Mouse (Mus musculus) CH12.LX (cell line): ENCODE results near the gene Lsm10. TPM values are rescaled to one million over a fixed set of nuclear protein-coding genes. Genes with fewer than 3 reads are reported as not detected.

Experiments
- DNase-seq: peaks from one replicate; pipeline ENCODE4 v3.0.0-alpha.2; 2013; ENCODE audit errors: extremely low read depth
- H3K27ac ChIP-seq: 2 replicates; pipeline ENCODE4 v1.5.1; 2012; ENCODE audit warnings: low read depth, mild to moderate bottlenecking, control low read depth, moderate library complexity; ENCODE audit not compliant: insufficient read depth
- H3K27me3 ChIP-seq: replicated peaks from 2 replicates; pipeline ENCODE3; 2012; ENCODE audit warnings: inconsistent platforms
- H3K36me3 ChIP-seq, 2 experiments: replicated peaks in 1 of 2; 2 replicates each; pipeline versions ENCODE3 to v1.6.1; 2012; ENCODE audit warnings: inconsistent platforms in 1 of 2, low read length in 1 of 2, mild to moderate bottlenecking in 1 of 2, mixed read lengths in 1 of 2, moderate library complexity in 1 of 2; ENCODE audit not compliant: control insufficient read depth in 1 of 2, insufficient read depth in 1 of 2
- H3K4me1 ChIP-seq, 2 experiments: 2 replicates each; pipeline ENCODE4 v1.6.1; 2012; ENCODE audit warnings: inconsistent platforms in 1 of 2, moderate library complexity in 1 of 2; ENCODE audit not compliant: insufficient read depth in 2 of 2, control insufficient read depth in 1 of 2
- H3K4me2 ChIP-seq: 2 replicates; pipeline ENCODE4 v1.6.1; 2012; ENCODE audit warnings: low read depth, mild to moderate bottlenecking, control low read depth; ENCODE audit not compliant: poor library complexity, insufficient read depth, severe bottlenecking
- H3K4me3 ChIP-seq, 3 experiments: fragments of 150-350 bp in 1 of 3; sonication (generic) in 1 of 3; replicated peaks in 1 of 3; 2 replicates each; pipeline versions ENCODE3 to v1.5.1; 2011 to 2012; ENCODE audit warnings: low read depth in 2 of 3, low read length in 2 of 3, mild to moderate bottlenecking in 2 of 3, moderate library complexity in 2 of 3, control low read depth in 1 of 3, improper control_type of control experiment in 1 of 3, inconsistent platforms in 1 of 3, mixed read lengths in 1 of 3; ENCODE audit not compliant: poor library complexity in 1 of 3
- H3K79me2 ChIP-seq: replicated peaks from 2 replicates; pipeline ENCODE4 v1.6.1; 2012; ENCODE audit warnings: mild to moderate bottlenecking, moderate library complexity; ENCODE audit not compliant: control insufficient read depth, poor library complexity, insufficient read depth, severe bottlenecking; ENCODE audit errors: extremely low read depth
- H3K9ac ChIP-seq: 2 replicates; pipeline ENCODE4 v1.6.1; 2012; ENCODE audit warnings: low read depth, mild to moderate bottlenecking, control low read depth, moderate library complexity; ENCODE audit not compliant: insufficient read depth
- H3K9me3 ChIP-seq: replicated peaks from 2 replicates; pipeline ENCODE3; 2012; ENCODE audit warnings: low read length, inconsistent platforms, mixed read lengths
- BHLHE40 ChIP-seq: IDR thresholded peaks from 2 replicates; pipeline ENCODE4 v1.6.1; 2011; ENCODE audit warnings: mild to moderate bottlenecking, low read depth, low read length, improper control_type of control experiment
- CHD2 ChIP-seq: IDR thresholded peaks from 2 replicates; pipeline ENCODE4 v1.6.1; 2011; ENCODE audit warnings: low read length, improper control_type of control experiment
- CTCF ChIP-seq, 2 experiments: IDR thresholded peaks in 1 of 2; conservative IDR thresholded peaks in 1 of 2; 2 replicates each; pipeline ENCODE4 v1.5.1; 2011 to 2012; ENCODE audit warnings: low read depth in 2 of 2, low read length in 2 of 2, improper control_type of control experiment in 1 of 2, inconsistent platforms in 1 of 2, mild to moderate bottlenecking in 1 of 2, moderate library complexity in 1 of 2
- E2F4 ChIP-seq: IDR thresholded peaks from 2 replicates; pipeline ENCODE4 v1.6.1; 2011; ENCODE audit warnings: low read depth, low read length, improper control_type of control experiment; ENCODE audit not compliant: insufficient replicate concordance
- EP300 ChIP-seq: IDR thresholded peaks from 2 replicates; pipeline ENCODE4 v1.6.1; 2011; ENCODE audit warnings: low read length, improper control_type of control experiment
- ETS1 ChIP-seq: conservative IDR thresholded peaks from 2 replicates; pipeline ENCODE4 v1.6.1; 2012; ENCODE audit warnings: low read depth, mild to moderate bottlenecking, inconsistent platforms, low read length, improper control_type of control experiment, moderate library complexity
- JUN ChIP-seq: IDR thresholded peaks from 2 replicates; pipeline ENCODE4 v1.6.1; 2011; ENCODE audit warnings: low read depth, mild to moderate bottlenecking, low read length, improper control_type of control experiment, moderate library complexity; ENCODE audit not compliant: insufficient read depth
- KAT2A ChIP-seq: IDR thresholded peaks from 2 replicates; pipeline ENCODE4 v1.6.1; 2012; ENCODE audit warnings: low read length, improper control_type of control experiment, inconsistent platforms; ENCODE audit not compliant: insufficient replicate concordance
- MAFK ChIP-seq: IDR thresholded peaks from 2 replicates; pipeline ENCODE4 v1.6.1; 2011; ENCODE audit warnings: low read length, improper control_type of control experiment; ENCODE audit not compliant: insufficient replicate concordance
- MEF2A ChIP-seq: IDR thresholded peaks from 2 replicates; pipeline ENCODE4 v1.6.1; 2014; ENCODE audit warnings: low read depth, mild to moderate bottlenecking, inconsistent platforms, low read length, improper control_type of control experiment, borderline replicate concordance
- POLR2A ChIP-seq: IDR thresholded peaks from 2 replicates; pipeline ENCODE4 v1.6.1; 2011; ENCODE audit warnings: low read depth, mild to moderate bottlenecking, improper control_type of control experiment, low read length
- POLR2AphosphoS2 ChIP-seq: IDR thresholded peaks from 2 replicates; pipeline ENCODE4 v1.6.1; 2011; ENCODE audit warnings: low read depth, low read length, improper control_type of control experiment
- RCOR1 ChIP-seq: conservative IDR thresholded peaks from 2 replicates; pipeline ENCODE4 v1.6.1; 2012; ENCODE audit warnings: low read depth, mild to moderate bottlenecking, inconsistent platforms, low read length, improper control_type of control experiment
- SIN3A ChIP-seq: IDR thresholded peaks from 2 replicates; pipeline ENCODE4 v1.6.1; 2012; ENCODE audit warnings: low read length, improper control_type of control experiment, inconsistent platforms
- SMC3 ChIP-seq: IDR thresholded peaks from 2 replicates; pipeline ENCODE4 v1.6.1; 2011; ENCODE audit warnings: low read depth, low read length, improper control_type of control experiment
- TBP ChIP-seq: conservative IDR thresholded peaks from 2 replicates; pipeline ENCODE4 v1.6.1; 2011; ENCODE audit warnings: low read depth, low read length, improper control_type of control experiment
- TCF12 ChIP-seq: IDR thresholded peaks from 2 replicates; pipeline ENCODE4 v1.6.1; 2014; ENCODE audit warnings: low read depth, mild to moderate bottlenecking, inconsistent platforms, low read length, improper control_type of control experiment
- USF2 ChIP-seq: conservative IDR thresholded peaks from 2 replicates; pipeline ENCODE4 v1.6.1; 2011; ENCODE audit warnings: low read depth, low read length, improper control_type of control experiment
- ZMIZ1 ChIP-seq: IDR thresholded peaks from 2 replicates; pipeline ENCODE4 v1.6.1; 2012; ENCODE audit warnings: low read depth, mild to moderate bottlenecking, inconsistent platforms, low read length, improper control_type of control experiment
- ZNF384 ChIP-seq: IDR thresholded peaks from 2 replicates; pipeline ENCODE4 v1.6.1; 2012; ENCODE audit warnings: low read depth, low read length, improper control_type of control experiment, inconsistent platforms
- dilution Hi-C: fragments of 300-500 bp; cut with MboI; formaldehyde crosslinking; loops from 2 replicates; pipeline ENCODE4 v1.14.3; 2020; ENCODE audit warnings: low sequenced_read_pairs; ENCODE audit not compliant: extremely low pct_unique_long_range_greater_than_20kb, extremely low pct_ligation_motif_present
- in situ Hi-C: fragments of 300-500 bp; cut with MboI; formaldehyde crosslinking; loops from 3 replicates; pipeline ENCODE4 v1.14.3; 2019; ENCODE audit warnings: low sequenced_read_pairs, low pct_ligation_motif_present, low pct_unique_long_range_greater_than_20kb, mixed read lengths
- polyA plus RNA-seq: library from polyadenylated mRNA; unstranded; fragments of >175 nt; gene quantifications from 2 replicates; pipeline ENCODE4 v1.2.1, GENCODE M21; 2012; ENCODE audit warnings: low read depth; ENCODE audit not compliant: insufficient read length
- total RNA-seq, 2 experiments: library from RNA; depleted of rRNA; stranded (reverse); fragments of 300-350 nt in 1 of 2; fragments of >200 nt in 1 of 2; gene quantifications; 2 replicates each; pipeline ENCODE4 v1.2.3; 2012 to 2014

Gene Lsm10
- total and polyA plus RNA-seq, 3 experiments = 49.2 to 63.9 (median 52.1) TPM

DNA sequence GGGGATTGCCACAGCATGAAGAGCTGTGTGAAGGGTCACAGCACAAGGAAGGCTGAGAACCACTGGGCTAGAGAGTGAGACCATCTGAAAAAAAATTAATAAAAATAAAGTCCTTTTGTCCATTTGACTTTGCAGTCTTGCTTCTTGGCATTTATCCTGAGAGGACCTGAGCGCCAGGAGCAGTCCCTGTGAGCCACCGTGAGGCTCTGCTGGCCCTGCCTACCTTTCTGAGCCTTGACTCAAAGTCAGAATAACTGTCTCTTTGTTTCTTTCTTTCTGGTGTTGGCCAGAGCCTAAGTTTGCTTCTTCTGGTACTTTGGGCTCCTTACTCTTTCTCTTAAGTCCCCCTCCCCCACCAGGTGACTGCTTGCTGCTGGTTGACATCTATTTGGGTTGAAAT, 24.1 kb downstream of the Lsm10 start:
- dilution Hi-C loops = no loop called here
- no peak for DNase-seq
- Histone ChIP-seq H3K9me3 (peaks cover 2% of the 10 kb centered on the region), H3K9ac (no peak overlapping the region), H3K36me3 (peaks cover 54 to 82% of the 10 kb centered on the region in 2 experiments), H3K4me3 (no peak overlapping the region), H3K27ac (no peak overlapping the region), H3K4me1 (peaks cover 0 to 4% of the 10 kb centered on the region in 2 experiments; a peak in 1 of 4 replicates), H3K27me3 (no peaks in the 10 kb centered on the region), H3K79me2 (peaks cover 6% of the 10 kb centered on the region; the same call in 1 of the 2 replicates), H3K4me2 (no peak overlapping the region)
- in situ Hi-C loops = no loop called here
- no peak for TF ChIP-seq ETS1
- TF ChIP-seq POLR2A = no peak
- TF ChIP-seq POLR2AphosphoS2 = no peak
- no peak for TF ChIP-seq CTCF (conservative IDR thresholded peaks at IDR 0.05 in 1 of 2, IDR thresholded peaks at IDR 0.05 in 1 of 2; ENCODE audit: low read depth in 2 of 2, low read length in 2 of 2)
- no peak for TF ChIP-seq ZMIZ1
- TF ChIP-seq SIN3A = no peak
- no peak for TF ChIP-seq TBP
- no peak for TF ChIP-seq KAT2A
- TF ChIP-seq JUN = no peak
- TF ChIP-seq SMC3 = no peak
- no peak for TF ChIP-seq RCOR1
- no peak for TF ChIP-seq USF2
- TF ChIP-seq ZNF384 = no peak
- TF ChIP-seq EP300 = no peak
- no peak for TF ChIP-seq BHLHE40
- no peak for TF ChIP-seq CHD2

DNA sequence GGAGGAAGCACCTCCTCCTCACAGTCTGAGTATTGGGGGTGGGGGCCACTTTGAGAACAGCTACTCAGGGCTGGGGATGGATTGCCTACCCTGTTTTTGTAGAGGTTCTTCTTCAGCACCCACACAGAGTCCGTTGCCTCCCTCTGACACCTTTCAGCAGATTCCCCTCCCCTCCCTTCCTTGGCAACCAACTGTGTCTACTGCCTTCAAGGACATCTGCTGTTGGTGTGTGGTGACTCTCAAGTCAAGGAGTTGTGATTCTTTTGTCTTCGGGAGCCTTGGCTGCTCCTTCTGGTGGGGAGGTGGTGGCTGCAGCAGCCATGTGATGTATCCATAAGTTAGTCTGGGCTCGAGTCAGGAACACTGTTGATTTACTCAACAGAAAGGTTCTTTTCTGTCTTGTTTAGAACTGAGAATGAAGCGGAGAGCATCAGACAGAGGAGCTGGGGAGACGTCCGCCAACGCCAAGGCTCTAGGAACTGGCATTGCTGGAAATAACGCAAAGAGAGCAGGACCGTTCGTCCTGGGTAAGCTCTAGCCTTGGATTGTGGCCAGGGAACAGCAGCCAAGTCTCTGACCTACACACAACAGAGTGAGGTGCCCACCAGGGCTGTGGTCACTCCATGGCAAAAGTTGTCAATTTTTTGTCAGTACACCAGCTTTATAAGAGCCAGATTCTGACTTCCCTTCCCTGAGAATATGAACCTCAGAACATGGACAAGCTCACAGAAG, 27.1 kb downstream of the Lsm10 start:
- H3K27ac ChIP-seq = no peak overlapping the region

More for the DNA sequence above, 27.1 kb downstream of the Lsm10 start:
- in situ Hi-C loops (no loop called here), dilution Hi-C loops (no loop called here)
- Histone ChIP-seq H3K4me1 (no peaks in the 10 kb centered on the region), H3K9ac (no peak overlapping the region), H3K27me3 (no peaks in the 10 kb centered on the region), H3K9me3 (peaks cover 2% of the 10 kb centered on the region), H3K4me3 (no peak overlapping the region), H3K36me3 (peaks cover 56 to 79% of the 10 kb centered on the region in 2 experiments), H3K79me2 (peaks cover 6% of the 10 kb centered on the region; the same call in 1 of the 2 replicates), H3K4me2 (no peak overlapping the region)
- DNase-seq = no peak
- TF ChIP-seq TCF12 (no peak), MAFK (no peak), MEF2A (no peak), E2F4 (no peak), SMC3 (no peak), JUN (no peak)
